Mouse (Mus musculus): ENCODE measurements at regions not wholly inside any gene's neighbourhood (a gene's known extent, or its start where the extent isn't known, plus 50 kb on each side); places are given as distances from the start of the nearest gene placed in this dataset.
"Not testable (repeated sequence)": the region's sequence is repeated elsewhere in the genome, so short reads cannot be mapped to it uniquely, and the experiment has no call there.

DNA sequence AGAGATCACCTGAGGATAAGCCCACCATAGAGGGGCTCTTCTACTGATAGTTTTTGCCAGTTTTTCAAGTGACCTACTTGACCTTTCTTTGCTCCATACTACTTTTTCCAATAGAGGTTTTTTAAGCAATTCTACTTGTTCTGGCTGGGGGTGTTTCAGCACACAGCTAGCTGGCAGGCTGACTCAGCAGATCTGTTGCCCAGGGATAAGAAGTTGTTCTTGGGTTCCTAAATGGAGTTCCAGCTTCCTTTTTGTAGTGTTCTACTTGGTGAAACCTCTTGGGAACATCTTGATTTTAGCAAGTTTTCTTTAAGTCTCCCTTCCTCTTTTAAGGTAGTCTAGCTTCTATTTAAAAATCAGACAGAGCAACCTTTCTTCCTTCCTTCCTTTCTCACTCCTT is 61.0 kb downstream of the 4930474N05Rik start:
- ATAC-seq (ENCODE audit: low TSS enrichment): no peak

DNA sequence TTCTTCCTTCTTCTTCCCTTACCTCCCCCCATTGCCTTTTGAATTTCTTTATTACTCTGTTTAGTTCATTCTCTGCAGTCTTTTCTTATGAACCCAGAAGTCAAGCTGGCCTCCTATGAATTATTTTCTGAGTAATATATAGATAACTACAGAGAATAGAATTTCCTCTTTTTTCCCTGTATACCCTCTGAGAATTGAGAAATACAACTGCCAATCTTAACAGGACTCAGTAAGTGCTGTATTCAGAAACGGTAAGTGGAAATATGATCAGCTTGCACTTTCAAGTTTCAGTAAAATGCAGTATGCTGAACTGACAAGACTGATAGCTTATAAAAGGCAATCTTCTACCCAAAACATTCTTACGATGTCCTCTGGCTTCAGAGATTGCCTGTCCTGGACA is 61.5 kb downstream of the 4930474N05Rik start:
- no peak for ATAC-seq (ENCODE audit: low TSS enrichment)

DNA sequence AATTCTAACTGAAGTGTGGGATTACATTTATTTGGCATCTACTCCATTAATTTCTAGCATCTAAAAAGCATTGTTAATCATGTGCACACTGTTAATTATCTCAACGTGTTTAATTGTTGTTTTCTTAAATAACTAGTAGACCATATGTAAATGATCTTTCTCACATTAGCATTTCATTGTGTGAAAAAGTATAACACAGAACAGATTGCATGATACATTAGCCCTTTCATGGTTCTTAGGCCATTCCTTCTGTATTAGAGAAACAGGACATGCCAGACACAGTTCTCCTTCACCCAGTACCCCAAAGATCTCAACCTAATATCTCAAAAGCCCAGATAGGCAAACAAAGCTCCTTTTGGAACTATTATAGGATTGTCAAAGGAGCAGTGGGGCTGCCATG is 89.0 kb downstream of the 4930474N05Rik start:
- ATAC-seq (ENCODE audit: low TSS enrichment): no peak

DNA sequence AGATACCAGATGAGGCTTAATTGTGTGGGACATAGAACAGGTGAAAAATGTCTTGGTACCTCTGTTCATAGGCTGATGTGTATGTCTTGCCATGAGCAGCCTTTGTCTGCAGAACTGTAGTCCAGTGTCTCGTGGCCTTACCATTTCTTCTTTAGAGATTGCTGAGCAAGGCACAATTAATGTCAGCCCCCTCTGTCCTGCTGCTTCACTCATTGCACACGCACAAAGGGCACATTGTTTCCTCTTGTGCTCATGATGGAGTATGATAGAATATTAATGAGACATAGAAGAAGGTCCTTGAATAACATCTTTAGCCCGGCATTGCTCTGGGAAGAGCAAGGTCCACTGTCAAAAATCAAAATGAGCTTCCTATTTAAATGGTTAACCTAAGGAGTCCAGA is 101.8 kb downstream of the 4930474N05Rik start:
- no peak for ATAC-seq (ENCODE audit: low TSS enrichment)

DNA sequence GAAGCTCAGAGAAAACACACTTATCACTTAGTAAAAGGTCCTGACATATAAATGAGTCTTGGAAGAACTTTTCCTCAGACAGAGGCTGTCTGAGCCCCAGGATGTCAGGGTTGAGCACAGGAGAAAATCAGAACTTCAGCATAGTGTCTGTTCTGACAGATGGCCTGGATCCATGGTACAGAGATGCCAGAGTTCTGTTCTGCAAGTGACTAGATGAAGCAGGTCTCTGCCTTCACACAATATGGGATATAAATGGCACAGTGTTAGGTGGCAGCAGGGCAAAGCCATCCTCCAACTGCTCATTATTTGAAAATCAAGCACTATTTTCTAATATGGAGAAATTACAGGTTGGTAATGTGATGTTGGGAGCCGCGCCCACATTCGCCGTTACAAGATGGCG is 103.7 kb downstream of the 4930474N05Rik start:
- ATAC-seq (ENCODE audit: low TSS enrichment): no peak

DNA sequence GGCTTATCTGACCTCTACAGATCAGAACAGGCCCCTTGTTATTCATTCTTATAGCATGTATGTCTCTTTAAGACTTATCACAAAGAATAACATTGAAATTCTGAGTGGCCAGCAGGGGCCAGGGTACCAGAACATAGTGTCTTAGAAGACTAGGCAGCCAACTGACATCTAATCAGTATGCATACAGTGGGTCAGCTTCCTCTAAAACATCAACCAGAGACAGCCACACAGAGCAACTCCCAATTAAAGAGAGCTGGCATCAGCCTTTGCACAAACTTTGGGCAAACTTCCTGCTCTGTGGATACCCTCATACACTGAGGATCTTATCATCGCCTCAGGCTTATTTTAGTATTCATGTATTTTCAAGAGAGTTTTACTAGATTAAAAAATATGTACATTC is 109.1 kb downstream of the 4930474N05Rik start:
- ATAC-seq (ENCODE audit: low TSS enrichment): no peak

DNA sequence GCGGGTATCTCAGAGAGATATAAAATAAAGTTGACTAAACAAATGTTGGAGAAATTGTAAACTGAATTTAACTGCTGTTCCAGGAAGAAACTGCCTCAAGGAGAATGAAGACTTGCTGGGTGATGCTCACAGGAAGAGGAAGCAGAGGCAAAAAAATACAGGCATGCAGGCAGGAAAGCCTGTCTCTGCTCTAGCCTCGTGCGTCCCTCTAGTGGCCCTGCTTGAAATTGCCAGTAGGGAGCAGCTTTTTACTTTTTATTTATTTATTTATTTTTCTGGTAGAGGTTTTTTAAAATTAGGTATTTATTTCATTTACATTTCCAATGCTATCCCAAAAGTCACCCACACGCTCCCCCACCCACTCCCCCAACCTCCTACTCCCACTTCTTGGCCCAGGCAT is 118.1 kb downstream of the 4930474N05Rik start:
- ATAC-seq (ENCODE audit: low TSS enrichment): peak; percentile 97

DNA sequence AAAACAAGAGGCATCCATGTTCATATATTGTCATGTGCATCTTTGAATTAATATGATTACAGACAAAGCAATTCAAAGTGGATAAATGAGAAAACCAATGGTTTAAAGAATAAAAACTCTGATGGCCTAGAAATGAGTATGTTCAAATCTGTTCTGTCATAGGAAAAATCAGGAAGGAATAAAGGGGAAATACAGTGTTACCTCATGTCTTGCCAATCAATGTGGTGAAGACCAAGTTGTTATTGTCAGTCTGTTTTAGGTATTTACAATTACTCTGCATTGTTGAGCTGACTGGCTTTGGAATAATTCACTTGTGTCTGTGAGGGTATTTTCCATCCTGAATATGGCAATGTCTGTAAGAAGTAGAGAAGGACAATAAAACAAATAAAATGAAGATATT is 151.1 kb downstream of the 4930474N05Rik start:
- no peak for ATAC-seq (ENCODE audit: low TSS enrichment)

DNA sequence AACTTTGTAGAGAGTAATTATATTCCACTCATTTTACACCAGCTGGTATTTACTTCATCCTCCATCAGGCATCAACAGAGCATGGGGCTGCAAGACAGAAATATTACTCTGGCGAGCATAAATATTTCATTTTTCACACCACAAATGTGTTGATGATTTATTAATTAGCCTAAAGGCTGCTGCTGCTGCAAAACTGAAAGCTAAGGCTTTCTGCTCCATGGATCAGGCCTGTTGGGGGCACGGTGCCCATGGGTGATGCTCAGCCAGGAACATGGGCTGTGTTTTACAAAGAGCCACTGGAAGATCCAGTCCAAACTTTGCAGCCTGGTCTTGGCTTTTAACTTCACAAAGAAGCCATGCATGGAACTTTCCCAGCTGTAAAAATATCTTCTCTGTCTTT is 167.4 kb downstream of the 4930474N05Rik start:
- no peak for ATAC-seq (ENCODE audit: low TSS enrichment)

DNA sequence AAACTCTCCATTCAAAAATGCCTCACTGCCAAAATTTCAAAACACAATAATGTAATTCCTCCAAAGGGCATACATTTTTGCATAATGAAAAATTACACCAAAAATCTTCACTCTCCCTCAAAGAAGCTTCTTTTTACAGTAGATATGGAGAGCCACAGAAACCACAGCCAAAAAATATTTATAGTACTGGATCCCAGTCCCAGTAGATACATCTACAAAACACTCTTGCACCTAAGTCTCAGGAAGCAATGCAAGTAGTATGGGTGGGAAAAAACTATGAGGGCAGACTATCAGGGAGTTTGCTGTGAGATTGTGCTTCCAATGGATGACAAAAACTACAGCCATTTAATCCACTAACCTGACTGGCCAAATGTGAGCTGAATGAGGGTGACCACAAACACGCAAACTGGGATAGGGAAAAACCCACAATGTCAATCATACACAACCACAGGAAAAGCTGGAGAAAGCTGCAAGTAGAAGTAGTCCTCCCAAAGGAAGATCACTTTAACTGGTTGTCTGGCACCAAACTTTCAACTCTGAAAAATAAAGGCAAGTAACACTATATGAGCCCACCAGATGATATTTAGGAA is 189.2 kb downstream of the 4930474N05Rik start:
- peak; percentile 67 for ATAC-seq (ENCODE audit: low TSS enrichment)

DNA sequence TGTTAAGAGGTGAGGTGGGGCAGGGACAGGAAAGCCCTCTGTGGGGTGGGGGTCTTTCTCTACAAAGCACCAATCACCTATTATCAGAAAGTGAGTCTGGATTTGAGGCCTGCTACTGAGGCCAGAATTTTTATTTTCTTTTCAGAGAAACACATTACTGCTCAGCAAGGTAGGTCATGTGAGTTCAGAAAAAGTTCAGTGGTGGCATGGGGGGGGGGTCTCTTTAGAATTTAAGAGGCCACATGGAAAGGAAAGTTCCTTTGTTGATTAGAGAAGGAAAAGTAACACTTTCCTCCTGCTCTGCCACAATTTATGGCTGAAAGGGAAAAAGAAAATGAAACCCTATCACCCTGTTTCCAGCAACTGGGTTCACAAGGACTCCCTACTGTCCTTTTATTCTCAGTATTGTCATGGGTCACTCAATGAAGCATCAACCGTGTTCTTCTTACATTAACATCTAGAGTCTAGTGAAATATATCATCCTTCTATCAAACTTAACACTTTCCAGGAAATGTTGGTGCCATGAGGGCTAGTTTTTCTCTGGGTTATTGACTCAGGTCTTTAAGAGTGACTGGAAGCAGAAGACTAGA is 194.1 kb downstream of the 4930474N05Rik start:
- ATAC-seq (ENCODE audit: low TSS enrichment): no peak

DNA sequence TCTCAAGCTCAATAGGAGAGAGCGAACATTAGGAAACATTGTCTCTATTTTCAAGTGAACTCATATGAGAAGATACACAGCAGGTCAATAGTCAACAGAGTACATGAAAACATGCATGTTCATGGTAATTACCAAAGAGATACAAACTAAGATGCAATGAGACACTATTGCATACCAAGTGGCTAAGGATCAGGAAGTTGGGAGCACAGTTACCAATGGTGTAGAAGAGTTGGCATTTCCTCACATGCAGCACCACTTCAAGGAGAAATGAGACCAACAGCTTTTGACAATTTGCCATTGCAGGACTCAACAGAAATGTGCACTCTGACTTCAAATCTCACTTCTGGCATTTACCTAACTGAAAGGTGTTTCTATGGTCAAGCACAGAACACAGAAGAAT is 215.6 kb downstream of the 4930474N05Rik start:
- no peak for ATAC-seq (ENCODE audit: low TSS enrichment)

DNA sequence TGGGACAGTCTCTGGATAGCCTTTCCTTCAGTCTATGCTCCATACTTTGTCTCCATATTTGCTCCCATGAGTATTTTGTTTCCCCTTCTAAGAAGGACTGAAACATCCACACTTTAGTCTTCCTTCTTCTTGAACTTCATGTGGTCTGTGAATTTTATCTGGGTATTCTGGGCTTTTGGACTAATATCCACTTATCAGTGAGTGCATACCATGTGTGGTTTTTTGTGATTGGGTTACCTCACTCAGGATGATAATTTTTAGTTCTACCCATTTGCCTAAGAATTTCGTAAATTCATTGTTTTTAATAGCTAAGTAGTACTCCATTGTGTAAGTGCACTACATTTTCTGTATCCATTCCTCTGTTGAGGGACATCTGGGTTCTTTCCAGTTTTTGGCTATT is 220.0 kb downstream of the 4930474N05Rik start:
- ATAC-seq (ENCODE audit: low TSS enrichment): not testable (repeated sequence)

DNA sequence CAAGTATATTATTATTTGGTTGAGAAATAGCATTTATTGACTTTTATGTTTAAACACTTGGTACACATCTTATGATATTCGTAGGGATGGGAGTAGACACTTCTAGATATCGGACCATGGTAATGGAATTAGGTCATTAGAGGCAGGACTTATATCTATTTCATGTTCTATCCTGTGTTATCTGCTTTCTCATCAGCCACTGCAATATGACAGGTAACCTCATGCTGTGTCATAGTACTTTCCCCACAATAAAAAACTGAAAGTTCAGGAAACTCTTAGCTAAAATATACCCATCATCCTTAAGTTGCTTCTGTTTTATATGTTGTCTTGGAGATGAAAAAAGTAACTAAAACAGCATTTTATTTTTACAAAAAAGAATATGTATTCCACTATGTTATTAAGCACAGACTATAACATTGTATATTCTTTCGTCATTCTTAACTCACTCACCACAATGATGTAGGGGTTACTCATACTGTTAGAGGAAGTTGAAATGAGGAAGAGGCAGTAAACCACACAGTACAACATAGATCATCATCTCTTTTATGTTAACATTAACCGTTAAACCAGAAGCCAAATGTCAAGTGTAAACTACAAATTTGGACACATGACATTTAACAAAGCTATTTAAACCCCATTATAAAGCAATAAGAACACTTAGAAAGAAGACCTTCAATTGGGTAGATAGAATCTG is 221.8 kb downstream of the 4930474N05Rik start:
- no peak for ATAC-seq (ENCODE audit: low TSS enrichment)

DNA sequence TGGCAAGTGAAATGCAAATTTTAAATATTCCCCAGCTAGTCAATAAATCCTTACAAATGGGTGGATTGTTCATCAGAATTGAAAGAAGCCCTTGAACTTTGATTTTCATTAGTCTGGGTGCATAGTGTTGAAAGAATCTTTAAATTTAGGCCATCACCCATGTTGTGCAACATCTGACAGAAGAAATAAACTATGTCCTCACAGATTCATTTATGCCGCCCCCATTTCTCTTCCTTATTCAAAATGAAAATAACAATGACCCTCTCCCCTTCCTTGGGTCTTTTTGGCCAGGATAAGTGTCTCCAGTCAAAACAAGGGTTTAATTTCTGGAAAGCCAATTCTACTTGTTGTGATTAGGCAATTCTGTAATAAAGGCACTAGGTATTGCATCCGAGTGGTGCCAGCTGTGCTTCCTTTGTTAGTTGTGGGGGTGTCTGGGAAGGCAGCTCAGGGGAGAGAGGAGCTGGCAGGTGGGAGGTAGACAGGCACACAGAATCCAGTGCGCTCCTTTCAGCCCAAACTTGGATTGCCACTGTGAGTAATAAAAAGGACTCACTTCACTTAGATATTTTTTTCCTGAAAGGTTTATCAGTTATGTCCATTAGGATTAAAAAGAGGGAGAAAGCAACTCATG is 233.7 kb downstream of the 4930474N05Rik start:
- peak; percentile 50; the same call in 1 of the 2 replicates for ATAC-seq (ENCODE audit: low TSS enrichment)

DNA sequence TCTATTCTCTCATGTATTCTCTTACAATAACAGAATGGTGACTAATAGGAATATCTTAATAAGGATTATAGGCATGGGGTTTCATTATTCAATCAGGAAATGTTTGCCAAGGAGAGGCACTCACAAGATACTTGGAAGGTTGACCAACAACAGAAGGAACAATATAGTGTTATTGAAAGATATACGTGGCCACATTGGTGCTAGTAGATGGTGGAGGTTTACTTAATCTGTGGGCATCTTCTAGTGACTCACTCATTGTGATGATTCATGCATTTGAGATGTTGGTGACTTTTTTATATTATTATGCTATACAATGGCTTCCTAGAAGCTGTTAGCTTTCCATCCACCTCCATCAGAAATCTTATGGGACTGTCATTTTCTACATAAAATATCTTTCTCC is 246.1 kb downstream of the 4930474N05Rik start:
- no peak for ATAC-seq (ENCODE audit: low TSS enrichment)

Data from frontal cortex, adult (tissue).